Mouse (Mus musculus): ENCODE data around the gene Car5a. TPM values are rescaled to one million over a fixed set of nuclear protein-coding genes. Genes with fewer than 3 reads are reported as not detected.

Car5a gene
- total RNA-seq (2014; rRNA removed) (0.23 TPM in 1 of 2 replicates, not detected in the other), polyA plus RNA-seq (2015; fragmentation: Nextera tagmentation; extraction: Ambion mirVana) (0.48 and 0.52 TPM in 2 replicates)

- TF ChIP-seq CTCF (IDR thresholded peaks at IDR 0.05; ENCODE audit: low read depth): no peak
- H3K4me1 ChIP-seq (ENCODE audit: insufficient read depth): peaks cover 5% of the 10 kb centered on the region; the same call in 1 of the 2 replicates
- no peak within 1 kb of the TSS for H3K27ac ChIP-seq (ENCODE audit: low read depth, low read length)
- DNase-seq (no peak), ATAC-seq (no peak)
- no peak within 1 kb of the TSS for H3K9ac ChIP-seq
- no peak within 1 kb of the TSS for H3K4me2 ChIP-seq (ENCODE audit: low read depth)
- no peaks in the 10 kb centered on the region for H3K36me3 ChIP-seq (ENCODE audit: insufficient read depth)
- no peaks in the 10 kb centered on the region for H3K27me3 ChIP-seq (ENCODE audit: insufficient read depth, low read length)
- no peak within 1 kb of the TSS for H3K4me3 ChIP-seq (ENCODE audit: low read depth, low read length)
- no peaks in the 10 kb centered on the region for H3K9me3 ChIP-seq (ENCODE audit: low read length)
Measured at GRCm38 (mm10) chr8:121944831-121945230, at the start of gene Car5a. Car5a (minus strand) TSS chr8:121944904.

DNA sequence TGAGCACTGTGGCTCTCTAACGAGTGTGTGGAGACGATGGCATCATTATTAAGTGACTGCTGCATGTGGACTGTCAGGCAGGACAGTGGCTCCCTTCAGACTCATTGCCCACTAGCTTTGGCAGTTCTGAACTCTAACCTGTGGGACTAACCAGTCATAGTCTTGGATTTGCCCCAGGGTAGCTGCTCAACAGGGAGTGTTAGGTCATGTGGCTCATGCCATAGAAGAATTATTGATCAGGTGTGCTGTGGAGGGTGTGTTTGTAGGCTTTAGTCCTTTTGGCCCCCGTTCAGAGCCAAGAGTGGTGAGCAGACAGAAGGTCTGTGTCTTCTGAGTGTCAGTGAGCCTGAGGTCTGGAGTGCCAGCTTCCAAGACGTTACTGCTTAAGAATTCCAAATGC, 48.2 kb upstream of the Car5a start:
- ATAC-seq: no peak

GRCm38 (mm10) chr8:121991611-121992010, 46.9 kb upstream of the Car5a start:
- ATAC-seq (no peak), DNase-seq (no peak)
- 86% methylated on average over 7 of the region's 7 CpGs for WGBS
- Histone ChIP-seq H3K4me3 (ENCODE audit: low read depth, low read length) (no peak overlapping the region), H3K4me1 (ENCODE audit: insufficient read depth) (no peaks in the 10 kb centered on the region), H3K9ac (no peak overlapping the region), H3K27ac (ENCODE audit: low read depth, low read length) (no peak overlapping the region), H3K36me3 (ENCODE audit: insufficient read depth) (peaks cover 36% of the 10 kb centered on the region), H3K27me3 (ENCODE audit: insufficient read depth, low read length) (no peaks in the 10 kb centered on the region), H3K9me3 (ENCODE audit: low read length) (no peaks in the 10 kb centered on the region), H3K4me2 (ENCODE audit: low read depth) (no peak overlapping the region)
- TF ChIP-seq CTCF (IDR thresholded peaks at IDR 0.05; ENCODE audit: low read depth): no peak

More for the DNA sequence above, 48.2 kb upstream of the Car5a start:
- H3K4me1 ChIP-seq (ENCODE audit: insufficient read depth): no peaks in the 10 kb centered on the region
- no peak overlapping the region for H3K4me3 ChIP-seq (ENCODE audit: low read depth, low read length)
- peaks cover 46% of the 10 kb centered on the region for H3K36me3 ChIP-seq (ENCODE audit: insufficient read depth)
- H3K27ac ChIP-seq (ENCODE audit: low read depth, low read length): no peak overlapping the region
- WGBS: 77% methylated on average over 4 of the region's 4 CpGs
- no peaks in the 10 kb centered on the region for H3K9me3 ChIP-seq (ENCODE audit: low read length)
- H3K9ac ChIP-seq: no peak overlapping the region
- DNase-seq: no peak
- H3K27me3 ChIP-seq (ENCODE audit: insufficient read depth, low read length): no peaks in the 10 kb centered on the region
- no peak for TF ChIP-seq CTCF (IDR thresholded peaks at IDR 0.05; ENCODE audit: low read depth)
- H3K4me2 ChIP-seq (ENCODE audit: low read depth): no peak overlapping the region

DNA sequence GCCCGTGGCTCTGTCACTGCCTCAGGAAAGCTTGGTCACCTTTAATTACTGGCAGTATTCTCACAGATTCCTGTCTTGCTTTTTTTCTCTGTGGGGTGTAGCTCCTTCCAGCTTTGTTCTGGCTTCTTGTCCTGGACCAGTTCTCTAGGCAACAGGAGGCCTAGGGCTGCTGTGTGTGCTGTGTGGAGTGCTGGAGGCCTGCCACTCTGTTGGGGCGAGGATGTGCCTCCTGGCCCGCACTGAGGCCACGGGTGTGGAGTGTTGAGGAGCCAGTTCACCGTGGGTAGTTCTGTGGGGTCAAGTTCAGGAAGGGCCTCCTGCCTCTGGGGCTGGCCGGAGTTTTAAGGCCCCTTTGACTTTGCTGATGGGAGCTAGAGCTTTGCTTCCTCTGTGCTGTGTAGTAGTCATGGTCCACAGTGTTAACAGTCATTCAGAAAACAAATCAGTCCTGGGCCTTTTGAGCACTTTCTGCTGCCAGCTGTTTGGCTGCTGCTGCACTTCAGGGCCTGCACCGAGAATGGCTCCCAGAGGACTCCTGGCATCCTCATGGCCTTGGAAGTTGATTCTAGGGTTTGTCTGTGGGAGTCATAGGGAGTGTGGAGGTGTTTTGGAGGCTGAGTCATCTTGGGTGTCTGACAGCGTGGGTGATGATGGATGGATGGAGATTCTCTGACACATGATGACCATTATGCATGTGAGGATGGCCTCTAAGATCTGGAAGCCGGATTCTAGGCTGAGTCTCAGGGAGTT, 46.0 kb upstream of the Car5a start:
- H3K36me3 ChIP-seq (ENCODE audit: insufficient read depth): peaks cover 36% of the 10 kb centered on the region
- no peaks in the 10 kb centered on the region for H3K4me1 ChIP-seq (ENCODE audit: insufficient read depth)
- H3K4me2 ChIP-seq (ENCODE audit: low read depth): no peak overlapping the region
- no peak for ATAC-seq
- 82% methylated on average over 9 of the region's 9 CpGs for WGBS
- no peak overlapping the region for H3K9ac ChIP-seq
- H3K9me3 ChIP-seq (ENCODE audit: low read length): no peaks in the 10 kb centered on the region
- no peak for TF ChIP-seq CTCF (IDR thresholded peaks at IDR 0.05; ENCODE audit: low read depth)
- no peaks in the 10 kb centered on the region for H3K27me3 ChIP-seq (ENCODE audit: insufficient read depth, low read length)
- no peak for DNase-seq
- H3K27ac ChIP-seq (ENCODE audit: low read depth, low read length): no peak overlapping the region
- H3K4me3 ChIP-seq (ENCODE audit: low read depth, low read length): no peak overlapping the region

- H3K4me2 ChIP-seq (ENCODE audit: low read depth): no peak overlapping the region
- H3K4me1 ChIP-seq (ENCODE audit: insufficient read depth): no peaks in the 10 kb centered on the region
- DNase-seq: no peak
- TF ChIP-seq CTCF (IDR thresholded peaks at IDR 0.05; ENCODE audit: low read depth): no peak
- no peak overlapping the region for H3K4me3 ChIP-seq (ENCODE audit: low read depth, low read length)
- no peaks in the 10 kb centered on the region for H3K9me3 ChIP-seq (ENCODE audit: low read length)
- H3K27me3 ChIP-seq (ENCODE audit: insufficient read depth, low read length): no peaks in the 10 kb centered on the region
- no peak overlapping the region for H3K9ac ChIP-seq
- peaks cover 47% of the 10 kb centered on the region for H3K36me3 ChIP-seq (ENCODE audit: insufficient read depth)
- no peak overlapping the region for H3K27ac ChIP-seq (ENCODE audit: low read depth, low read length)
- ATAC-seq: no peak
- WGBS: 91% methylated on average over 5 of the region's 5 CpGs
Measured at GRCm38 (mm10) chr8:121987892-121988291, 43.2 kb upstream of the Car5a start.

GRCm38 (mm10) chr8:121985673-121986072, 41.0 kb upstream of the Car5a start:
- ATAC-seq: no peak
- Histone ChIP-seq H3K4me3 (ENCODE audit: low read depth, low read length) (no peak overlapping the region), H3K27me3 (ENCODE audit: insufficient read depth, low read length) (no peaks in the 10 kb centered on the region), H3K36me3 (ENCODE audit: insufficient read depth) (peaks cover 41% of the 10 kb centered on the region), H3K4me1 (ENCODE audit: insufficient read depth) (no peaks in the 10 kb centered on the region), H3K4me2 (ENCODE audit: low read depth) (no peak overlapping the region), H3K27ac (ENCODE audit: low read depth, low read length) (no peak overlapping the region), H3K9me3 (ENCODE audit: low read length) (no peaks in the 10 kb centered on the region), H3K9ac (no peak overlapping the region)
- TF ChIP-seq CTCF (IDR thresholded peaks at IDR 0.05; ENCODE audit: low read depth): no peak
- DNase-seq: no peak
- WGBS: 98% methylated on average over 3 of the region's 3 CpGs

- no peak overlapping the region for H3K27ac ChIP-seq (ENCODE audit: low read depth, low read length)
- H3K4me2 ChIP-seq (ENCODE audit: low read depth): no peak overlapping the region
- no peak overlapping the region for H3K4me3 ChIP-seq (ENCODE audit: low read depth, low read length)
- 46% methylated on average over 7 of the region's 7 CpGs for WGBS
- DNase-seq (no peak), ATAC-seq (no peak)
- H3K36me3 ChIP-seq (ENCODE audit: insufficient read depth): peaks cover 55% of the 10 kb centered on the region
- no peaks in the 10 kb centered on the region for H3K9me3 ChIP-seq (ENCODE audit: low read length)
- TF ChIP-seq CTCF (IDR thresholded peaks at IDR 0.05; ENCODE audit: low read depth): no peak
- H3K4me1 ChIP-seq (ENCODE audit: insufficient read depth): no peaks in the 10 kb centered on the region
- H3K9ac ChIP-seq: no peak overlapping the region
- no peaks in the 10 kb centered on the region for H3K27me3 ChIP-seq (ENCODE audit: insufficient read depth, low read length)
Measured at GRCm38 (mm10) chr8:121981520-121981895, 36.8 kb upstream of the Car5a start.
